Mouse (Mus musculus): ENCODE data around the gene Mex3b.

The Mex3b gene

GRCm38 (mm10) chr7:82867271-82868121, at the start of gene Mex3b:
Gene Mex3b, plus strand, starts transcription at chr7:82867333.
- DNase-seq (ENCODE audit: low read depth) = no peak

DNA sequence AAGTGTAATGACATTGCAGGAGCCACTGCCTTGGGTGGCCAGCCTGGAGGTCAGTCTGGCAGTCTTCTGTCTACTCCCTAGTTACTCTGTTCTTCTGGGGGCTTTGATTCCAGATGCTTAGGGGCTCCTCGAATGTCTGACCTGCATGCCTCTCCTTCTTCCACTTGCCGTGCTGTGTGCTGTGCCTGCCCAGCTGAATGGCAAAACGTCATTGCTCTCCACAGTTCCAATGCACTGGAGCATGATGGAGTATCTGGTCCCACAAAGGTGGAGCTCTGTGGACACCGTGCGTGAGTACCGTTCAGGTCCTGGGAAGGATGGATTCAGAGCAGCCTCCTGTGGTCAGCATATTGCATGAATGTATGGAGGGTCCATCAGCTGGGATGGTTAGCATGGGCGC, 47.6 kb upstream of the Mex3b start:
- DNase-seq (ENCODE audit: low read depth) = no peak

- no peak for DNase-seq (ENCODE audit: low read depth)
Observed at GRCm38 (mm10) chr7:82820661-82821060, 46.5 kb upstream of the Mex3b start.

- no peak for DNase-seq (ENCODE audit: low read depth)
Observed at GRCm38 (mm10) chr7:82821501-82821900, 45.6 kb upstream of the Mex3b start.

- no peak for DNase-seq (ENCODE audit: low read depth)
Observed at GRCm38 (mm10) chr7:82822528-82822927, 44.6 kb upstream of the Mex3b start.

DNA sequence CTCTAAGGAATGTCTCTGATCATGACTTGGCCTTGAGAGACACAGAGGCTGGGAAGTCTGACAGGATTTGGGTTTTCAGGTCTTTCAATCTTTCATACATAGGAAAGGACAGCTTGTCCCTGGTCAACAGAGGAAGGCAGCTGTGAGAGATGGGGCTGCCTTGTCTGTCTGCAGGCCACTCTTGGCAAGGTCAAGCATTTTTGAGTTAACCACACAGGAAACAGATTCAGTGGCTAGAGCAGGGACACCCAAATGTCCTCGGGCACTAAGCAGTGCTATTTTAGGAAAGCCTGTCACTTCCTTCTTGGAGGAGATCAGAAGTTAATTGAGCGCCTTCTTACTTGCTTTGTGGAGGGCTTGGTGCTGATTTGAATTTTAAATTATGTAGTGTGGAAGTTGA, 38.9 kb upstream of the Mex3b start:
- no peak for DNase-seq (ENCODE audit: low read depth)

DNA sequence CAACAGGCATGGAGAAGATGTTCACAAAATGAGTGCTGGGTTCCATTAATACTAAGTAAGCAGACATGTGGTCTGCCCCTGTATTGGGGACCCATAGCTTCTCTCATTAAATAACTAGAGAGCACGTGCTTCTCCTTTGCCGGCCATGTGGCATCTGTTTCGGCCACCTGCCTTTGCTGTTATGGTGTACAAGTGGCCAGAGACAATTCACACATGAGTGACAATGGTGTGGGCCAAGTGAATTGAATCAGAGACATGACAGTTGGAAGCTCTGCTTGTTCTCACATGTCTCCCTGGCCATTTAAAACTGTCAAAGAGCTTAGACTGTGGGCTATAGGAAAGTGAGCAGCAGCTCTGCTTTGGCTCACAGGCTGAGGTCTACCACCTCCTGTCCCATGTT, 37.6 kb upstream of the Mex3b start:
- DNase-seq (ENCODE audit: low read depth) = no peak

GRCm38 (mm10) chr7:82834471-82834870, 32.7 kb upstream of the Mex3b start:
- DNase-seq (ENCODE audit: low read depth) = no peak

DNA sequence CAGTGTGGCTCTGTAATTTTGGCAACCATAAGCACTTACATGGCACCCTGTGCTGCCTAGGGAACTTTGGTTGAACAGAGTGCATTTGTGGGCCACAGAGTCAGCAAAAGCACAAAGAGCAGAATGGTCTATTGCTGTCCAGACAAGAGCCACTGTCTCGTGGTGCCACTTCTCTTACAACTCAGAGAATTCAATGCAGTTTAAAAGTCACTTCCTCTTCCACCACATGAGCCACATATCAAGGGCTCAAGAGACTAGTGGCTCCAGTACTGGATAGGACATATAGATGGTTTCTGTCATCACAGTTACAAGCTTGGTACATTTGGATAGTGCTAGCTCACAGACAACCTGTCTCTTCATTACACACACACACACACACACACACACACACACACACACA, 28.7 kb upstream of the Mex3b start:
- DNase-seq (ENCODE audit: low read depth) = no peak

DNA sequence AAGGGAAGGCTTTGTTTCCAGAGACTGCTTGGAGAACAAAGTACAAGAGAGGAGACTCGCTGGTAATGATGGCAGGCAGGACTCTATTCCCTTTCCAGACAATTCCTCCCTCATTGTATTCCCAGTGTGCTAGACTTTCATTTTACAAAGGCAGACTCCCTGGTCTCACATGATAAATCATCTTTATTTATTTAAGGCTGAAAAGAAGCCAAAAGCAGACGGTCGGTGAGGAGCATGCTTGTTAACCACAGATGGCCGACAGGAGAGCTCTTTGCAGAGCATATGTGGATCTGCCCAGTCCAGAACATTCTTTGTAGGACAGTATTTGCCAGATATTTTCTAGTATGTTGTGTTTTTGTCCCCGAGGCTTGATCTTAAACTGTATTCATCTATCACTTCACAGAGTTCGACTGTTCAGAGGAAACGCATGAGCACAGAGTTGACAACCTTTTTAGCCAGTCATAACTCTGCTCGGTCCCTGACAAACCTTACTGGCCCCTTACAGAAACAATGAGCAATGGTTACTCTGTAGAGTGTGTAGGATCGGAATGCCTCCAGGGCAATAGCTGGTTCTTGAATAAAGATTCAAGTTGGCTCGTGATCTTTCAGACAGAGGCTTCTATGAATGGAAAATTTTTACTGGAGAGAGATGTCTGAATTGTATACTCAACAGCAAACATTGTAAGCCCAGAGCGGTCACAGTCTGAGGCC, 28.0 kb upstream of the Mex3b start:
- no peak for DNase-seq (ENCODE audit: low read depth)

DNA sequence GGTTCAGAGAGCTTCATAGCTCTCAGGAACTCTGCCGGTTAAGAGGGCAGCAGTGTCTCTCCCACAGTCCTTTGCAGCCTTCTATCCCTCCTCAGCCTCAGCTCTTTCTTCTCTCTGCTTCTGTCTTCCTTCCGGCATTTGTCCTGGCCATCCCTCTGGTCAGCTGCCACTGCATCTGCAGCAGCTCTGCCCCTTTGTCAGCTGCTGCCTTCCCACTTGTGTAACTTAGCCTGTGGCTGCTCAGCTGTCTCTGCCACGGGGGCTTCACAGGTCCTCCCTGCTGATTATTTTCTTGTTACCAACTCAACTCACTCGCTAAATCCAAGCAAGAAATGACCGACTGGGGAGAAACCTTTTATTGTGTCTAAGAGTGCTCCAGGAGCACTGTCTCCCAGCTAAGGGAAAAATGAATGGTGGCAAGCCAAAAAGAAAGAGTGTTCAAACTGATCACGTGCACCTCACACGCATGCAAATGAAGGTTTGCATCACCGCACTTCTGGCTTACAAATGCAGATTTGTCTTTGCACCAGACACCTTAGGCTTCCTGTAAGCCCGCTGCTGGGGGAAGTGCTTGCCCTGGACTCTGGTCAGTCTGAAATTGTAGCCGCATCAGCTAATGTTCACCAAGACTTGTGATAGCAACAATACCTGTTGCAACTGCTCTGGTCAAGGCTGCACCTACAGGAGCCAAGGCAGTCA, 24.8 kb upstream of the Mex3b start:
- DNase-seq (ENCODE audit: low read depth) = no peak

DNA sequence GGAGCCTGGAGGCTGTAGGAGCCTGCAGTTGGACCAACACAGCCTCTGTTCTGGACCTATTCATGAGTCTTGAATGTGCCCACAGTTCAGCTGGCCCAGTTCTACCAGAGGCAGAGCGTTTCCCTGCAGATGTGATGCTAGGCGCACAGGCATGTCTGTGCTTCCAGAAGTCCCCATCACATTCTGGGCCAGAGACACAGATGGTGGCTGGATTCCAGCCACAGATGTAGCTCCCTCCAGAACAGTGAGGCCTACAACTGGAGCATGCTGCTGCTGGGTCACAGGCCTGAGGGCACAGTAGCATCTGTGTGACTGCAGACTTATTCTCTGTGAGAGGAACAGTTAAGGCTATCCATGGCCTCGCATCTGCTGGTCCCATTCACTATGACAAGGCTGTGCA, 16.4 kb upstream of the Mex3b start:
- DNase-seq (ENCODE audit: low read depth) = no peak

- no peak for DNase-seq (ENCODE audit: low read depth)
Observed at GRCm38 (mm10) chr7:82851670-82852069, 15.5 kb upstream of the Mex3b start.

GRCm38 (mm10) chr7:82854195-82854766, 12.9 kb upstream of the Mex3b start:
- DNase-seq (ENCODE audit: low read depth) = no peak

- no peak for DNase-seq (ENCODE audit: low read depth)
Observed at GRCm38 (mm10) chr7:82858611-82859010, 8.5 kb upstream of the Mex3b start.

- no peak for DNase-seq (ENCODE audit: low read depth)
Observed at GRCm38 (mm10) chr7:82860626-82861025, 6.5 kb upstream of the Mex3b start.

GRCm38 (mm10) chr7:82863341-82863740, 3.8 kb upstream of the Mex3b start:
- no peak for DNase-seq (ENCODE audit: low read depth)

- no peak for DNase-seq (ENCODE audit: low read depth)
Observed at GRCm38 (mm10) chr7:82864260-82864990, 2.7 kb upstream of the Mex3b start.

- no peak for DNase-seq (ENCODE audit: low read depth)
Observed at GRCm38 (mm10) chr7:82864991-82865771, 2.0 kb upstream of the Mex3b start.

- DNase-seq (ENCODE audit: low read depth) = peak; percentile 81
Observed at GRCm38 (mm10) chr7:82865834-82866485, 1.2 kb upstream of the Mex3b start.
